Mouse (Mus musculus) liver, adult 2 months (tissue): ENCODE results near the gene Ccl17. TPM values are rescaled to one million over a fixed set of nuclear protein-coding genes. Genes with fewer than 3 reads are reported as not detected.
"Not testable (repeated sequence)": the region's sequence is repeated elsewhere in the genome, so short reads cannot be mapped to it uniquely, and the experiment has no call there.

ENCODE experiments used
- DNase-seq: peaks from one replicate; pipeline ENCODE4 v3.0.0-alpha.2; 2011; ENCODE audit warnings: low read depth, low spot score; ENCODE audit errors: extremely low read depth
- H3K27ac ChIP-seq: fragments of 200-500 bp; replicated peaks from 2 replicates; pipeline ENCODE4 v1.5.1; 2012; ENCODE audit warnings: low read depth, mild to moderate bottlenecking, control low read depth, inconsistent platforms, low read length; ENCODE audit not compliant: insufficient read depth
- H3K27me3 ChIP-seq: fragments of 200-500 bp; 2 replicates; pipeline ENCODE4 v1.6.1; 2012; ENCODE audit warnings: mild to moderate bottlenecking, moderate library complexity, low read length, inconsistent platforms; ENCODE audit not compliant: control insufficient read depth, insufficient read depth
- H3K36me3 ChIP-seq: fragments of 200-500 bp; 2 replicates; pipeline ENCODE4 v1.6.1; 2012; ENCODE audit warnings: low read length, inconsistent platforms; ENCODE audit not compliant: control insufficient read depth, insufficient read depth
- H3K4me1 ChIP-seq: fragments of 200-500 bp; 2 replicates; pipeline ENCODE4 v1.6.1; 2011; ENCODE audit warnings: low read length; ENCODE audit not compliant: control insufficient read depth, insufficient read depth
- H3K4me3 ChIP-seq: fragments of 200-500 bp; 2 replicates; pipeline ENCODE4 v1.5.1; 2011; ENCODE audit warnings: low read depth, mild to moderate bottlenecking, control low read depth, low read length, moderate library complexity; ENCODE audit not compliant: insufficient read depth
- H3K79me2 ChIP-seq: fragments of 200-500 bp; 2 replicates; pipeline ENCODE4 v1.6.1; 2012; ENCODE audit warnings: inconsistent platforms, mild to moderate bottlenecking, low read length, moderate library complexity; ENCODE audit not compliant: control insufficient read depth, insufficient read depth
- H3K9ac ChIP-seq: fragments of 200-500 bp; 2 replicates; pipeline ENCODE4 v1.6.1; 2012; ENCODE audit warnings: low read depth, mild to moderate bottlenecking, control low read depth, inconsistent platforms, low read length
- CTCF ChIP-seq: fragments of 200-500 bp; IDR thresholded peaks from 2 replicates; pipeline ENCODE4 v1.5.1; 2011; ENCODE audit warnings: low read depth, low read length, control low read depth
- POLR2A ChIP-seq: fragments of 200-500 bp; IDR thresholded peaks from 2 replicates; pipeline ENCODE4 v1.6.1; 2011; ENCODE audit warnings: low read length, control low read depth; ENCODE audit not compliant: insufficient read depth; ENCODE audit errors: extremely low read depth
- WGBS: fragments of 180-500 bp; shearing (Covaris S2); methylation state at CpG from one replicate; pipeline ENCODE4 v1.1.7; 2018; 5-methylcytosine and 5-hydroxymethylcytosine counted together
- polyA plus RNA-seq: library from polyadenylated mRNA; depleted of rRNA; stranded (reverse); fragments of >200 nt; gene quantifications from 2 replicates; pipeline ENCODE4 v1.2.3, GENCODE M21; 2012
- total RNA-seq: library from RNA; depleted of rRNA; stranded (reverse); fragments of >200 nt; gene quantifications from 2 replicates; pipeline ENCODE4 v1.2.3, GENCODE M21; 2014

Gene Ccl17
- total and polyA plus RNA-seq, 2 experiments: 0.21 TPM; not detected in 1

GRCm38 (mm10) chr8:94836456-94837240 is 26.4 kb downstream of the Ccl17 start:
- Histone ChIP-seq H3K9ac (peak overlapping the region; percentile 67), H3K27ac (peak overlapping the region; percentile 96), H3K27me3 (no peaks in the 10 kb centered on the region), H3K4me3 (peak overlapping the region; percentile 89), H3K79me2 (peaks cover 18% of the 10 kb centered on the region; the same call in 1 of the 2 replicates), H3K4me1 (peaks cover 13% of the 10 kb centered on the region), H3K36me3 (peaks cover 9% of the 10 kb centered on the region)
- WGBS: 31% methylated on average over 11 of the region's 11 CpGs
- no peak for TF ChIP-seq CTCF
- no peak for TF ChIP-seq POLR2A
- DNase-seq: peak; percentile 83

GRCm38 (mm10) chr8:94837662-94838574 is 27.7 kb downstream of the Ccl17 start, which contains the start of the genes Coq9 and Ciapin1:
TSS of gene Coq9 (plus strand) at chr8:94838321.
TSS of gene Ciapin1 (minus strand) at chr8:94838358.
- H3K4me1 ChIP-seq: peaks cover 13% of the 10 kb centered on the region
- TF ChIP-seq POLR2A (peak; percentile 80; the same call in 1 of the 2 replicates), CTCF (no peak)
- peak within 1 kb of the TSS; percentile 96 for H3K9ac ChIP-seq
- peak; percentile 79 for DNase-seq
- H3K36me3 ChIP-seq: no peaks in the 10 kb centered on the region; the same call in 1 of the 2 replicates
- H3K27me3 ChIP-seq: no peaks in the 10 kb centered on the region
- H3K27ac ChIP-seq: peak within 1 kb of the TSS; percentile 98
- WGBS: under 1% methylated on average over 82 of the region's 82 CpGs
- peak within 1 kb of the TSS; percentile 89 for H3K4me3 ChIP-seq
- peaks cover 12% of the 10 kb centered on the region; the same call in 1 of the 2 replicates for H3K79me2 ChIP-seq

- Histone ChIP-seq H3K27me3 (no peaks in the 10 kb centered on the region), H3K79me2 (peaks cover 12% of the 10 kb centered on the region; the same call in 1 of the 2 replicates), H3K27ac (peak overlapping the region; percentile 98), H3K4me1 (peaks cover 12% of the 10 kb centered on the region), H3K36me3 (peaks cover under 1% of the 10 kb centered on the region; the same call in 1 of the 2 replicates), H3K4me3 (peak overlapping the region; percentile 89), H3K9ac (peak overlapping the region; percentile 96)
- peak; percentile 85 for DNase-seq
- under 1% methylated on average over 24 of the region's 24 CpGs for WGBS
- TF ChIP-seq CTCF (no peak), POLR2A (peak; percentile 38; the same call in 1 of the 2 replicates)
These were observed 28.3 kb downstream of the Ccl17 start for GRCm38 (mm10) chr8:94838600-94838999.

DNA sequence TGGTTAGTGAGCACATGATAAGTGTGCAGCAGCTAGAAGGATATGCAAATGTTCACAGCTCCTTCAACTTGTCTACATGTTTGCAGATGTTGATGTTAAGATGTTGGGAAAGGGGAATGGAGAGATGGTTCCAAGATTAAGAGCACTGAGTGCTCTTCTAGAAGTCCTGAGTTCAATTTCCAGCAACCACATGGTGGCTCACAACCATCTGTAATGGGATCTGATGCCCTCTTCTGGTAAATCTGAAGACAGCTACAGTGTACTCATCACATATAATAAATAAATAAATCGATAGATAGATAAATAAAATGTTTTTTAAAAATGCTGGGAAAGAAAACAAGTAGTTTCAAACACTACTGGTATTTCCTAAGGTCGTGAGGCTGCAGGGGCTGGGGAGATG is 30.9 kb downstream of the Ccl17 start:
- no peaks in the 10 kb centered on the region for H3K27me3 ChIP-seq
- WGBS: 55% methylated on average over 2 of the region's 2 CpGs
- H3K9ac ChIP-seq: no peak overlapping the region
- H3K27ac ChIP-seq: no peak overlapping the region
- H3K79me2 ChIP-seq: peaks cover 9% of the 10 kb centered on the region; the same call in 1 of the 2 replicates
- H3K36me3 ChIP-seq: peaks cover 23% of the 10 kb centered on the region
- DNase-seq: no peak
- H3K4me3 ChIP-seq: no peak overlapping the region
- peaks cover 4% of the 10 kb centered on the region; the same call in 1 of the 2 replicates for H3K4me1 ChIP-seq
- TF ChIP-seq CTCF (no peak), POLR2A (no peak)

- Histone ChIP-seq H3K4me3 (no peak overlapping the region), H3K36me3 (peaks cover 75% of the 10 kb centered on the region), H3K9ac (no peak overlapping the region), H3K79me2 (no peaks in the 10 kb centered on the region), H3K27ac (no peak overlapping the region), H3K4me1 (no peaks in the 10 kb centered on the region), H3K27me3 (no peaks in the 10 kb centered on the region)
- TF ChIP-seq POLR2A (no peak), CTCF (no peak)
- DNase-seq: no peak
- WGBS: 94% methylated on average over 5 of the region's 5 CpGs
These were observed 39.8 kb downstream of the Ccl17 start for GRCm38 (mm10) chr8:94850049-94850448.

- H3K27me3 ChIP-seq, DNase-seq, H3K4me3 ChIP-seq, H3K4me1 ChIP-seq, H3K79me2 ChIP-seq, H3K27ac ChIP-seq, H3K9ac ChIP-seq: not testable (repeated sequence)
- 94% methylated on average over 11 of the region's 11 CpGs for WGBS
- peaks cover 38% of the 10 kb centered on the region for H3K36me3 ChIP-seq
These were observed 44.5 kb downstream of the Ccl17 start for GRCm38 (mm10) chr8:94854761-94855160.
